Mouse (Mus musculus) bone marrow, adult 2 months (tissue): ENCODE data around the gene Slc36a4.

Experiments
- CTCF ChIP-seq: fragments of 200-500 bp; IDR thresholded peaks from 2 replicates; pipeline ENCODE4 v1.5.1; 2011; ENCODE audit warnings: low read length, control low read depth; ENCODE audit not compliant: control insufficient read depth, insufficient read depth
- POLR2A ChIP-seq: fragments of 200-500 bp; IDR thresholded peaks from 2 replicates; pipeline ENCODE4 v1.6.1; 2011; ENCODE audit warnings: low read depth, mild to moderate bottlenecking, control low read depth, low read length, borderline replicate concordance; ENCODE audit not compliant: control insufficient read depth

DNA sequence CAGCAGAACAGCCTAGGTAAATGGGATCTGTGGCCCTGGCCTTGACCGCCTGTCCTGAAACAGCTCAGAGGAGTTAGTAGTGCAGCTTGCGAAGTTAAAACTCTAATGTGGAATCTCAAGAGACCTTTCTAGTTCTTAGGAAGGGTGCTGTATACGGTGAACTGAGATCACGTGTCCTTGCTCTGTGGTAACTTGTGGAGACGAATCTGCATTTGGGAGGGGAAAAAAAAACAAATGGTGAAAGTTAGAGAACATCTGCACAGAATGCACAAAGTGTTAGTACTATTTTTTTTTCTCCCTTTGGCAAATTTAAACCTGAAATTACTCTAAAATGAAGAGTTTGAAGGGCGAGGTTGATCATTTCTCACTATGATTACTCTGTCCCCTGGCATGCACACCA, 8.8 kb downstream of the Slc36a4 start:
- TF ChIP-seq CTCF, result no peak
- TF ChIP-seq POLR2A, result no peak
